Mouse (Mus musculus): ENCODE results near the gene Mgat3.

DNA sequence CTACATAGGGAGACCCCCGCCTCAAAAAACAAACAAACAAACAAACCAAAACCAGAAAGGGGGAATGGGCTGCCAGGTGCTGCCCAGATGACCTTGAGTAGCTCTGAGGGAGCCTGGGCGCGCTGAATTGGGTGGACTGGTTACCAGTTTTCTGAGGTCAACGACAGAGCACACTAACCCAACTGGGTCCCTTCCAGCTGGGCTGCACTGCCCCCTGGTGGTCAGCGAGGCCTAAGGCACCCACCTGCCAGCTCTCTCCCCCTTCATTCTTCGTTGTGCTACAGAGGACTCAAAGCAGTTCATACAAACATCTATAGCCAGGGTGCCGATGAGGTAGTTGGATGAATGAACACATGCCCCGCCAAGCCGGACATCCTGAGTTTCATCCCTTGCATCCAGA, 51.7 kb downstream of the Mgat3 start:
- TF ChIP-seq POLR2A (IDR thresholded peaks at IDR 0.05; ENCODE audit: borderline replicate concordance, extremely low read depth, insufficient read depth, insufficient read length, poor library complexity, severe bottlenecking) (no peak), CTCF (IDR thresholded peaks at IDR 0.05; ENCODE audit: borderline replicate concordance, extremely low read depth, insufficient read depth, insufficient read length) (peak; percentile 90)
